Mouse (Mus musculus) MEL (cell line): ENCODE measurements at regions not wholly inside any gene's neighbourhood (a gene's known extent, or its start where the extent isn't known, plus 50 kb on each side); places are given as distances from the start of the nearest gene placed in this dataset.

Experiments used
- CTCF ChIP-seq, 3 experiments: IDR thresholded peaks in 2 of 3; conservative IDR thresholded peaks in 1 of 3; 2 replicates each; pipeline ENCODE4 v1.5.1; 2011 to 2012; ENCODE audit warnings: low read length in 3 of 3, low read depth in 2 of 3, mild to moderate bottlenecking in 2 of 3, improper control_type of control experiment in 1 of 3, inconsistent platforms in 1 of 3, mixed read lengths in 1 of 3, moderate library complexity in 1 of 3; ENCODE audit not compliant: control insufficient read depth in 1 of 3, insufficient read depth in 1 of 3, poor library complexity in 1 of 3, severe bottlenecking in 1 of 3
- E2F4 ChIP-seq: IDR thresholded peaks from 2 replicates; pipeline ENCODE4 v1.6.1; 2011; ENCODE audit warnings: low read depth, low read length, improper control_type of control experiment, borderline replicate concordance
- JUND ChIP-seq: IDR thresholded peaks from 2 replicates; pipeline ENCODE4 v1.6.1; 2011; ENCODE audit warnings: low read depth, mild to moderate bottlenecking, improper control_type of control experiment, low read length
- POLR2AphosphoS5 ChIP-seq: IDR thresholded peaks from 2 replicates; pipeline ENCODE4 v1.6.1; 2012; ENCODE audit warnings: low read depth, borderline replicate concordance, mild to moderate bottlenecking, inconsistent platforms, low read length, moderate library complexity, mixed read lengths
- RCOR1 ChIP-seq: IDR thresholded peaks from 2 replicates; pipeline ENCODE4 v1.6.1; 2012; ENCODE audit warnings: low read depth, mild to moderate bottlenecking, inconsistent platforms, low read length, improper control_type of control experiment
- TAL1 ChIP-seq: IDR thresholded peaks from 2 replicates; pipeline ENCODE4 v1.6.1; 2012; ENCODE audit warnings: mild to moderate bottlenecking, inconsistent platforms, low read length, moderate library complexity, mixed read lengths
- USF1 ChIP-seq: IDR thresholded peaks from 2 replicates; pipeline ENCODE4 v1.6.1; 2014; ENCODE audit warnings: low read depth, mild to moderate bottlenecking, inconsistent platforms, low read length, improper control_type of control experiment, moderate library complexity
- ZNF384 ChIP-seq: IDR thresholded peaks from 2 replicates; pipeline ENCODE4 v1.6.1; 2012; ENCODE audit warnings: low read depth, mild to moderate bottlenecking, inconsistent platforms, low read length, improper control_type of control experiment

DNA sequence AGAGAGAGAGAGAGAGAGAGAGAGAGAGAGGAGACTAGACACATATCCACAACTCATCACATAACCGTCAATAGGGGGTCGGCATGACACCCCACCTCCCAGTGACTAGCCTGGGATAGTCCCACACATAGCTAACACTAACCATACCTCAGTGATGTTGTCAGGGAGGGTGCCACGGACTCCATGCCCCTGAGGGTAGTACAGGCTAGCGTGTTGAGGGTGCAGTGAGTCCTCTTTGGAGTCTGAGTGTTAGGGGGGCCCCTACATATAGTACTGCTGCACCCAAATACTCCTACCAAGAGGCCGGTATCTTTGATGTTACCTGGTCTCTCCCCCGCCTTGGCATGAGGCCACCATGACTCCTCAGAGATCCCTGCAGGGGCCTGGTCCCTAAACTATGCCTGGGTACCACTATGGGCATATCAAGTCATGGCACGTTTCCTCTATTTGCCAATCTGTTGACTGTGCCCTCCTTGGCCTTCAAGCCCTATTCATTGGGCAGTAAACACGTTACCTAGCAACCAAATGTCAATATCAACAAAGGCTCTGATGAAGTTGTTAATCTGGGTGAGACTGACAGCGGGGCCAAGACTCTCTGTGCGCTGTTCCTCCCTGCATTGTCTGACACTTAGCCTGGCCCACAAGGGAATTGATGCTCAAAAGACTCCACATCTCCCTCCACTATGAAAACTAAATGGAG, 156.7 kb downstream of the Inhbb start:
- TF ChIP-seq E2F4, result no peak
- TF ChIP-seq CTCF (IDR thresholded peaks at IDR 0.05 in 2 of 3, conservative IDR thresholded peaks at IDR 0.05 in 1 of 3; ENCODE audit: control insufficient read depth in 1 of 3, insufficient read depth in 1 of 3, low read depth in 2 of 3, low read length in 3 of 3, poor library complexity in 1 of 3, severe bottlenecking in 1 of 3), result no peak
- no peak for TF ChIP-seq USF1
- TF ChIP-seq POLR2AphosphoS5, result no peak
- no peak for TF ChIP-seq ZNF384
- no peak for TF ChIP-seq JUND
- no peak for TF ChIP-seq TAL1
- no peak for TF ChIP-seq RCOR1
